Mouse (Mus musculus) adrenal gland, adult 2 months (tissue): ENCODE measurements around the gene Lman1l. TPM values are rescaled to one million over a fixed set of nuclear protein-coding genes. Genes with fewer than 3 reads are reported as not detected.

Experiments used
- DNase-seq: peaks from one replicate; pipeline ENCODE4 v3.0.0; 2021
- long read RNA-seq: library from polyadenylated mRNA; stranded (forward); transcript quantifications from one replicate; pipeline ENCODE4 v2.0.0, GENCODE M21; 2021
- polyA plus RNA-seq: library from polyadenylated mRNA; depleted of rRNA; stranded (reverse); fragments of >200 nt; gene quantifications from 2 replicates; pipeline ENCODE4 v1.2.3, GENCODE M21; 2012; rRNA removed
- total RNA-seq, 2 experiments: library from RNA; stranded (reverse); gene quantifications; 2 replicates each; pipeline ENCODE4 v1.2.3; 2021

Gene Lman1l
- total RNA-seq, result not detected
- polyA plus RNA-seq, result not detected in 2 replicates
- long read RNA-seq, result 0 reads

GRCm38 (mm10) chr9:57620674-57621073 is at the start of gene Lman1l:
TSS of gene Lman1l (minus strand) at chr9:57620774.
- no peak for DNase-seq

GRCm38 (mm10) chr9:57669566-57669965 is 49.0 kb upstream of the Lman1l start:
- no peak for DNase-seq

- DNase-seq, result no peak
Measured at GRCm38 (mm10) chr9:57668277-57668676, 47.7 kb upstream of the Lman1l start.

- DNase-seq, result no peak
Measured at GRCm38 (mm10) chr9:57667817-57668216, 47.2 kb upstream of the Lman1l start.

GRCm38 (mm10) chr9:57667136-57667535 is 46.6 kb upstream of the Lman1l start:
- no peak for DNase-seq

- no peak for DNase-seq
Measured at GRCm38 (mm10) chr9:57666536-57666935, 46.0 kb upstream of the Lman1l start.

GRCm38 (mm10) chr9:57664616-57665015 is 44.0 kb upstream of the Lman1l start:
- no peak for DNase-seq

- no peak for DNase-seq
Measured at GRCm38 (mm10) chr9:57661552-57661951, 41.0 kb upstream of the Lman1l start.

- no peak for DNase-seq
Measured at GRCm38 (mm10) chr9:57660501-57660900, 39.9 kb upstream of the Lman1l start.

- DNase-seq, result peak; percentile 75
Measured at GRCm38 (mm10) chr9:57659774-57660173, 39.2 kb upstream of the Lman1l start.

- DNase-seq, result no peak
Measured at GRCm38 (mm10) chr9:57658970-57659369, 38.4 kb upstream of the Lman1l start.

- no peak for DNase-seq
Measured at GRCm38 (mm10) chr9:57657843-57658242, 37.3 kb upstream of the Lman1l start.

- no peak for DNase-seq
Measured at GRCm38 (mm10) chr9:57656631-57657350, 36.2 kb upstream of the Lman1l start.

GRCm38 (mm10) chr9:57655749-57656148 is 35.2 kb upstream of the Lman1l start:
- DNase-seq, result peak; percentile 93

- DNase-seq, result no peak
Measured at GRCm38 (mm10) chr9:57654966-57655365, 34.4 kb upstream of the Lman1l start.

GRCm38 (mm10) chr9:57653283-57653682 is 32.7 kb upstream of the Lman1l start, which contains the start of gene Csk:
TSS of gene Csk (minus strand) at chr9:57653631.
- DNase-seq, result no peak

GRCm38 (mm10) chr9:57652855-57653254 is 32.3 kb upstream of the Lman1l start:
- DNase-seq, result no peak

GRCm38 (mm10) chr9:57652351-57652750 is 31.8 kb upstream of the Lman1l start:
- no peak for DNase-seq

GRCm38 (mm10) chr9:57650786-57651311 is 30.3 kb upstream of the Lman1l start:
- no peak for DNase-seq

GRCm38 (mm10) chr9:57650130-57650785 is 29.7 kb upstream of the Lman1l start:
- DNase-seq, result no peak

- no peak for DNase-seq
Measured at GRCm38 (mm10) chr9:57647286-57648108, 26.9 kb upstream of the Lman1l start.

GRCm38 (mm10) chr9:57646551-57647103 is 26.1 kb upstream of the Lman1l start:
- DNase-seq, result no peak
